Comparison of ENCODE assay signal across 8 mouse cellular contexts in the genomic region with DNA sequence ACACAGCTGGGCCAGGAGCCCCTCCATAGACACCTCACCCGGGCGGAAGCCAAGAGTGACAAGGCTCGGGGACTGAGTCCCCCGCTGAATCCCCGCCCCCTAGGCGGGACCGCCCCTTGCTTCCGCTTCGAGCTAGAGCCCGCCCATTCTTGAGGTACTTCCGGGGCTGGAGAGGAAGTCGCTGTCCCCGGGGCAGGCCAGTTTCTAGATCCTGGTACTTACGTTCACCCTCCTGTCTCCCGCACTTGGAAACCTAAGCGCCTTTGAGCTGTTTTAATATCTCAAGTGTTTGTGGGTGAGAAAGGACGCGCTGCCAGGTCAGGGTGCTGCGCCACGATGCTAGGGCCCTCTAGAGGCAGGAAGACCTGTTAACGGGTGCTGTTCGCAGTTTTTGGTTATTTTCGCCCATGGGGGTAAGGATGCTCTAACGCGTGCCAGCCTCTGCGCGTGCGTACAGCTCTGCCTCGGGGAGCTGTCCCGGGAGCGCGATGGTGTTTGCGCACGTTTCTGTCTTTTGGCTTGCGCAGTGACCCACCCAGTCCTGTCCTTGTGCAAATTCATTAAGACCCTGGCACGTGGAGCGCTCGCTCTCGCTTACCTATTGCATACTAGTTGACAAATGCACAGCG. TPM values are rescaled to one million over a fixed set of nuclear protein-coding genes. Genes with fewer than 3 reads are reported as not detected.
A peak's percentile ranks its signal among the peaks of the same experiment; 100 is the strongest.
DNase-seq lines count a peak whose midpoint lies in the region; ATAC-seq lines count a peak whose summit lies in the region.

A gene (minus strand): TSS at position 447 of the 629 bp plus-strand sequence.

- ATAC-seq in inflammation-experienced regulatory T-cells, adult 6 months = peak; percentile 97
- peak; percentile 97 for ATAC-seq in megakaryocyte-erythroid progenitor cell, adult 5-6 weeks (replicated peaks; ENCODE audit: low FRiP score, low TSS enrichment, poor library complexity, severe bottlenecking)

- intact Hi-C loops in gastrocnemius, postnatal 14 days (cut with DNase I; ENCODE audit: low total_unique reads) = loop anchor here (10.0 kb wide), 1 partner anchor 273 kb away; no protein-coding TSS in a partner anchor
- intact Hi-C loops in left cerebral cortex, postnatal 10 days (cut with DNase I) = no loop called here

- peak; percentile 98 to 99 for DNase-seq in adrenal gland, adult (ENCODE audit: inconsistent age in 2 of 2, low spot score in 1 of 2)
- DNase-seq in embryo, embryonic 10.5 days (ENCODE audit: low spot score) = peak; percentile 98
- DNase-seq in gastrocnemius, postnatal 14 days = peak; percentile 96
- DNase-seq in left cerebral cortex, postnatal 10 days (ENCODE audit: extremely low spot score in 1 of 2, low spot score in 2 of 2) = peak; percentile 89 to 97
- DNase-seq in right cerebral cortex, postnatal 25 days = peak; percentile 95
- peak; percentile 93 to 94 for DNase-seq in urinary bladder, postnatal 4 days (ENCODE audit: low spot score in 2 of 2)

RNA-seq across cellular contexts. Expression of the gene that starts here (rescaled TPM):
- total RNA-seq in gastrocnemius, postnatal 14 days (2021) = 1 to 10 TPM; 2.3 to 2.8 TPM
- 1 to 10 TPM; 1.8 to 3.9 (median 2.8) TPM for polyA plus RNA-seq in inflammation-experienced regulatory T-cells, adult 6 months (2017; shearing (Covaris generic))
- total RNA-seq in left cerebral cortex, postnatal 10 days (2021) = 1 to 10 TPM; 8.1 to 8.7 TPM
- 5.8 and 7.0 TPM in 2 replicates for total RNA-seq in megakaryocyte-erythroid progenitor cell, adult 5-6 weeks (2014; fragmentation: Nextera tagmentation)
- 1.6 and 8.7 TPM in 2 replicates for total RNA-seq in megakaryocyte-erythroid progenitor cell, adult 5-6 weeks (2017)

Comparison
In these comparisons a context has a peak if more than half of its experiments do, and no peak if none do; other contexts are left out.
1. Peak in every context shown above with its lines: DNase-seq and ATAC-seq.